Mouse (Mus musculus): ENCODE measurements at regions not wholly inside any gene's neighbourhood (a gene's known extent, or its start where the extent isn't known, plus 50 kb on each side); places are given as distances from the start of the nearest gene placed in this dataset.
"Not testable (repeated sequence)": the region's sequence is repeated elsewhere in the genome, so short reads cannot be mapped to it uniquely, and the experiment has no call there.

DNA sequence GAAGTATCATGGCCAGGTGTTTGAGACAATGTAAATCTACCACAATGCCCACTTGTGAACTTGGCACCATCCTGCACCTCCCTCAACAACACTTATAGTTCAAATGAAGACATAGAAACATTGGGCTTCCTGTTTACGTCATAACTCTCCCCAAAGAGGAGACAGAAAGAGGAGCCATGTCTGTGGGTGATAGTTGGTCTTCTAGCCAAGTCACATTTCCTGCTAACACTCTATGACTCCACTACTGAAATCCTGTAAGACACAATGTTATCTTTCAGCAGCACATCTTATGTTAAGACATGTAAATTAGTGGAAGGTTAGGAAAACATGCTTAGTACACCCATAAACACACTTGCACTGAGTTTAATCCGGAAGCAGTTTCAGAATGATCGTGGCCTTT is 451.4 kb downstream of the Dad1 start:
- no peaks in the 10 kb centered on the region for H3K36me3 ChIP-seq (ENCODE audit: control insufficient read depth, insufficient read depth, low read length, poor library complexity, severe bottlenecking)
- no peak overlapping the region for H3K4me3 ChIP-seq (ENCODE audit: low read depth, low read length)
- H3K9ac ChIP-seq (ENCODE audit: low read depth, poor library complexity, severe bottlenecking), result no peak overlapping the region
- no peak overlapping the region for H3K27ac ChIP-seq (ENCODE audit: insufficient read depth, low read length)
- H3K4me1 ChIP-seq (ENCODE audit: control insufficient read depth, insufficient read depth, low read length), result no peaks in the 10 kb centered on the region
- H3K9me3 ChIP-seq (replicated peaks; ENCODE audit: control insufficient read depth, insufficient read depth, low read length, poor library complexity, severe bottlenecking), result no peaks in the 10 kb centered on the region
- H3K27me3 ChIP-seq (ENCODE audit: control insufficient read depth, insufficient read depth, low read length, poor library complexity, severe bottlenecking), result no peaks in the 10 kb centered on the region
- TF ChIP-seq EP300 (IDR thresholded peaks at IDR 0.05; ENCODE audit: insufficient read depth, low read depth, low read length) (no peak), CTCF (IDR thresholded peaks at IDR 0.05; ENCODE audit: low read depth, low read length) (no peak), POLR2A (IDR thresholded peaks at IDR 0.05; ENCODE audit: insufficient read depth, low read length) (no peak)

DNA sequence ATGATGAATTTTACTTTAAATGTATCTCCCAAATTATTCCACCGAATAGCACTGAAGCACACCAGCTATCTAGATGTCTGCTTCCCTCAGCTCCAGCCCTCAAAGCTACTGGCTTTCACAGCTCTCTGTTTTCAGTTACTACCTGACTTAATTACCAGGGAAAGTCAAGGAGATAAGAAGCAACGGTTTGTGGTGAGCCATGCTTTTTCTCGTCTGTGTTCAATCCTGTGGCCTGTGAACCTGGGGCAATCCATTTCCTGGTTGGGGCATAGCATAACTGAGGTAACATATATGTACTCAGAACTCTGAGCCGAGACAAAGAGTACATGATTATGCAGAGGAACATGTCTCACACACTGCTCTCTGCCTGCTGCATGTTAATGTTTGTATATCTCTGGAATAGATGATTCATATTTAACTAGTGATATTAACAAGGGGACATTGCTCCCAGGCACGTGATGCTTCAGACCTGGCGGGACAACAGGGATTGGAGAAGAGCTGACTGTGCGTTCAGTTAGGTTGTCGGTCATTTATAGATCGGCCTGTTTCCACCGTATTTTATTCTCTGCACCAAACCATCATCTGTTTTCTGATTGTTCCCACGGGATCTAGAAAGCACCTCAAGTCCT is 453.3 kb downstream of the Dad1 start:
- TF ChIP-seq CTCF (IDR thresholded peaks at IDR 0.05; ENCODE audit: low read depth, low read length) (no peak), EP300 (IDR thresholded peaks at IDR 0.05; ENCODE audit: insufficient read depth, low read depth, low read length) (no peak), POLR2A (IDR thresholded peaks at IDR 0.05; ENCODE audit: insufficient read depth, low read length) (no peak)
- no peaks in the 10 kb centered on the region for H3K36me3 ChIP-seq (ENCODE audit: control insufficient read depth, insufficient read depth, low read length, poor library complexity, severe bottlenecking)
- H3K4me1 ChIP-seq (ENCODE audit: control insufficient read depth, insufficient read depth, low read length), result no peaks in the 10 kb centered on the region
- no peaks in the 10 kb centered on the region for H3K9me3 ChIP-seq (replicated peaks; ENCODE audit: control insufficient read depth, insufficient read depth, low read length, poor library complexity, severe bottlenecking)
- H3K9ac ChIP-seq (ENCODE audit: low read depth, poor library complexity, severe bottlenecking), result no peak overlapping the region
- no peak overlapping the region for H3K27ac ChIP-seq (ENCODE audit: insufficient read depth, low read length)
- no peaks in the 10 kb centered on the region for H3K27me3 ChIP-seq (ENCODE audit: control insufficient read depth, insufficient read depth, low read length, poor library complexity, severe bottlenecking)
- no peak overlapping the region for H3K4me3 ChIP-seq (ENCODE audit: low read depth, low read length)

DNA sequence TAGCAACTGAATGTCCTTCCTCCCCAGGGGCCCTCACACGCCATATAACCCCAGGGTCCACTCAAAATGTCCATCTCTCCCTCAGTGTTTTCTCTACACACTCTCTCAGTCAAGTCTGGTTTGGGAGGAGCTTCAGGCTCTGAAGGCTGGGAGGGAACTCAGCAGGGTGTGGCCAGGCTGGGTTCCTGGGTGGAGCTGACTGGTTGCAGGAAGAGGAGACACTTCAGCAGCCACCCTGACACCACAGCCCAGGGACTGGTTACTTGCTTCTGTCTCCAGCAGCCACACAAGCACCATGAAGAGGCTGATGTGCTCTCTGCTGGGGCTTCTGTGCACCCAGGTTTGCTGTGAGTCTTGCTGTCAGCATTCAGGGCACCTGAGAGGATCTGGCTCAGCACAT is 458.7 kb downstream of the Dad1 start:
- H3K4me1 ChIP-seq (ENCODE audit: control insufficient read depth, insufficient read depth, low read length); H3K36me3 ChIP-seq (ENCODE audit: control insufficient read depth, insufficient read depth, low read length, poor library complexity, severe bottlenecking); H3K9me3 ChIP-seq (replicated peaks; ENCODE audit: control insufficient read depth, insufficient read depth, low read length, poor library complexity, severe bottlenecking); H3K9ac ChIP-seq (ENCODE audit: low read depth, poor library complexity, severe bottlenecking); H3K4me3 ChIP-seq (ENCODE audit: low read depth, low read length); H3K27me3 ChIP-seq (ENCODE audit: control insufficient read depth, insufficient read depth, low read length, poor library complexity, severe bottlenecking); H3K27ac ChIP-seq (ENCODE audit: insufficient read depth, low read length): not testable (repeated sequence)

DNA sequence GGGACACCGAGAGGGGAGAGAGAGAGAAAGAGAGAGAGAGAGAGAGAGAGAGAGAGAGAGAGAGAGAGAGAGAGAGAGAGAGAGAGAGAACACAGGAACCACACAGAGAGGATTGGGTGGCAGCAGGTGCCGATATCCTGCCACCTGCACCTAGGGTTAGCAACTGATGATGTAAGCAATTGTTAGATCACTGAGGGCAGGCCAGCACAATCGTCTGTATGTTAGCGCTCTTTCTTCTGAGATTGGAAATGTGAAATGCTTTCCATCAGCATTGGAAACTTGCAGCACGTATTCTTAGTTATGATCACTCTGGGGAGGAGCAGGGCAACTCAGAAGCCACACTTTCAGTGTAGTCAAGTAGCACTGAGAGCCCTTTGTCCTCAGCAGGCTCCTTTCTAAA is 459.4 kb downstream of the Dad1 start:
- Histone ChIP-seq H3K4me3 (ENCODE audit: low read depth, low read length) (no peak overlapping the region), H3K4me1 (ENCODE audit: control insufficient read depth, insufficient read depth, low read length) (no peaks in the 10 kb centered on the region), H3K27me3 (ENCODE audit: control insufficient read depth, insufficient read depth, low read length, poor library complexity, severe bottlenecking) (no peaks in the 10 kb centered on the region), H3K9me3 (replicated peaks; ENCODE audit: control insufficient read depth, insufficient read depth, low read length, poor library complexity, severe bottlenecking) (no peaks in the 10 kb centered on the region), H3K27ac (ENCODE audit: insufficient read depth, low read length) (no peak overlapping the region), H3K36me3 (ENCODE audit: control insufficient read depth, insufficient read depth, low read length, poor library complexity, severe bottlenecking) (no peaks in the 10 kb centered on the region), H3K9ac (ENCODE audit: low read depth, poor library complexity, severe bottlenecking) (no peak overlapping the region)
- no peak for TF ChIP-seq POLR2A (IDR thresholded peaks at IDR 0.05; ENCODE audit: insufficient read depth, low read length)
- no peak for TF ChIP-seq CTCF (IDR thresholded peaks at IDR 0.05; ENCODE audit: low read depth, low read length)
- TF ChIP-seq EP300 (IDR thresholded peaks at IDR 0.05; ENCODE audit: insufficient read depth, low read depth, low read length), result no peak

DNA sequence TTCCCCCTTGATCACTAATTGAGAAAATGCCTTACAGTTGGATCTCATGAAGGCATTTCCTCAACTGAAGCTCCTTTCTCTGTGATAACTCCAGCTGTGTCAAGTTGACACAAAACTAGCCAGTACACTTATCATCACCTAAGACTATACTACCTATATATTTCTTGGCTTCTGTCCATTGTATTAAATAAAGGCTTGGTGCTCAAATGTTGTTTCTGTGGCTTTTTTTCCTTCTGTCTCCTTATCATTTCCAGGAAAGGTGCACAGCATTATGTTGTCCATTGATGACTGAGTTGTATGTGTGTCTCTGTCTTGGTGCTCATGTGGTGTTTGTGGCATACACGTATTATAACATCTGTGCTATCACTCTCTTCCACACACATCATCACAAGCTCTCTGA is 461.5 kb downstream of the Dad1 start:
- not testable (repeated sequence) for H3K27me3 ChIP-seq (ENCODE audit: control insufficient read depth, insufficient read depth, low read length, poor library complexity, severe bottlenecking); H3K36me3 ChIP-seq (ENCODE audit: control insufficient read depth, insufficient read depth, low read length, poor library complexity, severe bottlenecking); H3K27ac ChIP-seq (ENCODE audit: insufficient read depth, low read length); H3K9me3 ChIP-seq (replicated peaks; ENCODE audit: control insufficient read depth, insufficient read depth, low read length, poor library complexity, severe bottlenecking); H3K9ac ChIP-seq (ENCODE audit: low read depth, poor library complexity, severe bottlenecking); H3K4me3 ChIP-seq (ENCODE audit: low read depth, low read length); H3K4me1 ChIP-seq (ENCODE audit: control insufficient read depth, insufficient read depth, low read length)

DNA sequence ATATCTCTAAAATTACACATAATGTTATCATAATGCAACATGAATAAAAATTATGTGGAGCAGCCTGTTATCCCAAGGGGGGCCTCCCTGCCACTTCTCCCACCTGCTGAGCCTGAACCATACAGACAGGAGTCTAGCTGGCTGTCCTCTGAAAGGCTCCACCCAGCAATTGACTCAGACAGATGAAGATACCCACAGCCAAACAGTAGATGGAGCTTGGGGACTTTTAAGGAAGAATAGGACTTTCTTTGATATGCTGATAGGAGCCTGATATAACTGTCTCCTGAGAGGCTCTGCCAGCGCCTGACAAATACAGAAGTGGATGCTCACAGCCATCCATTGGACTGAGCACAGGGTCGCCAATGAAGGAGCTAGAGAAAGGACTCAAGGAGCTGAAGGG is 468.4 kb downstream of the Dad1 start:
- H3K9me3 ChIP-seq (replicated peaks; ENCODE audit: control insufficient read depth, insufficient read depth, low read length, poor library complexity, severe bottlenecking); H3K36me3 ChIP-seq (ENCODE audit: control insufficient read depth, insufficient read depth, low read length, poor library complexity, severe bottlenecking); H3K4me1 ChIP-seq (ENCODE audit: control insufficient read depth, insufficient read depth, low read length); H3K9ac ChIP-seq (ENCODE audit: low read depth, poor library complexity, severe bottlenecking); H3K27me3 ChIP-seq (ENCODE audit: control insufficient read depth, insufficient read depth, low read length, poor library complexity, severe bottlenecking); H3K4me3 ChIP-seq (ENCODE audit: low read depth, low read length); H3K27ac ChIP-seq (ENCODE audit: insufficient read depth, low read length): not testable (repeated sequence)

DNA sequence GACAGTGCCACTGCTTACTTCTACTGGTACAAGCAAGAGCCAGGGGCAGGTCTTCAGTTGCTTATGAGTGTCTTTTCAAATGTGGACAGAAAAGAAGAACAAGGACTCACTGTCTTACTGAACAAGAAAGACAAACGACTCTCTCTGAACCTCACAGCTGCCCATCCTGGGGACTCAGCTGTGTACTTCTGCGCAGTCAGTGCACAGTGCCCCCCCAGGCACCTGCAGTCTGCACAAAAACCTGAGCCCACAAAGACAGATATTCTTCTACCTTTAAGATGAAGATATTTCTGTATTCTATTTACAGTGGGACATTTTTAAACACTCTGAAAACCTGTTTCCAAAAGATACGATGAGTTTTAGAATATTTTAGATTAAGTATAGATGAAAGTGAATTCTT is 476.5 kb downstream of the Dad1 start:
- H3K27ac ChIP-seq (ENCODE audit: insufficient read depth, low read length), result no peak overlapping the region
- no peaks in the 10 kb centered on the region for H3K36me3 ChIP-seq (ENCODE audit: control insufficient read depth, insufficient read depth, low read length, poor library complexity, severe bottlenecking)
- H3K9ac ChIP-seq (ENCODE audit: low read depth, poor library complexity, severe bottlenecking), result no peak overlapping the region
- no peaks in the 10 kb centered on the region for H3K4me1 ChIP-seq (ENCODE audit: control insufficient read depth, insufficient read depth, low read length)
- H3K9me3 ChIP-seq (replicated peaks; ENCODE audit: control insufficient read depth, insufficient read depth, low read length, poor library complexity, severe bottlenecking), result no peaks in the 10 kb centered on the region
- H3K27me3 ChIP-seq (ENCODE audit: control insufficient read depth, insufficient read depth, low read length, poor library complexity, severe bottlenecking), result no peaks in the 10 kb centered on the region
- no peak for TF ChIP-seq POLR2A (IDR thresholded peaks at IDR 0.05; ENCODE audit: insufficient read depth, low read length)
- no peak for TF ChIP-seq EP300 (IDR thresholded peaks at IDR 0.05; ENCODE audit: insufficient read depth, low read depth, low read length)
- no peak for TF ChIP-seq CTCF (IDR thresholded peaks at IDR 0.05; ENCODE audit: low read depth, low read length)
- H3K4me3 ChIP-seq (ENCODE audit: low read depth, low read length), result no peak overlapping the region
